Mouse (Mus musculus): Measurements from ENCODE around the gene Gm11487.
"Not testable (repeated sequence)": the region's sequence is repeated elsewhere in the genome, so short reads cannot be mapped to it uniquely, and the experiment has no call there.

The Gm11487 gene

DNA sequence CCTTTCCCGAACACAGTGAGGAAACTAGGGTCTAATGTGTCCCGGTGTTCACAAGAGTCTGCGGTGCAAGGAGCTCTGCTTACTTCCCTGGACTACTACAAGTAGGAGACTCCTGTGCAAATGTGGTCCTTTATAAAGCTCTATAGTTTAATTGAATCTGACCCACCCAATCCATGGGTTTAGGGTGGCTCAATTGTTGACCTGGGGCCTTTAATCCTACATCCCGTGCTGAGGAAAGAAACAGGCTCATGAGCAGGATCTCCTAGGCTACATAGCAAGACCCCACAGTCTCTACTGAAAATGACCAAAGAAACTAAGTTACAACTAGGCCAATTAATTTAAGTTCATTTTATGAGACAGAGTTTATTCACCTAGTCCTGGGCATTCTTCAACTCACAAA, at the start of gene Gm11487:
TSS of gene Gm11487 (minus strand) at position 101 of the 400 bp plus-strand sequence.
- not testable (repeated sequence) for DNase-seq

DNA sequence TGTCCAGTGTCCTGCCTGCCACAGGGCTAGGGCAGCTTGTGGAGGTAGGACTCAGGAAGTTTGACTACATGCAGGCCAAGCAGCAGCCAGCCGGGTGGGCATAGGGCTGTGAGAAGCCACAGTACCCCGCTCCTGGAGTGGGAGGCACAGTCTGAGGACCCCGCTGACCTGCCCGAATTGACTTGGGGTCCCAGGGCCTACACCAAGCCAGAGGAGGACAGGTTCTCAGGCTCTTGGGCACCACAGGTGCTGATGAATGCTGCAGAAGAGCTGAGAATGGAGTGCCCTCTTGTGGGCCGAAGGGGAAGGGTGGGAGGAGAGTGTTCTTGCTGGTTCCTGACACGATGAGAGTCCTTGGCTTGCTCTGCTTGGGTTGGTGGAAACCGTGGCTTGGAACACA, 39.8 kb upstream of the Gm11487 start:
- DNase-seq, result no peak

DNA sequence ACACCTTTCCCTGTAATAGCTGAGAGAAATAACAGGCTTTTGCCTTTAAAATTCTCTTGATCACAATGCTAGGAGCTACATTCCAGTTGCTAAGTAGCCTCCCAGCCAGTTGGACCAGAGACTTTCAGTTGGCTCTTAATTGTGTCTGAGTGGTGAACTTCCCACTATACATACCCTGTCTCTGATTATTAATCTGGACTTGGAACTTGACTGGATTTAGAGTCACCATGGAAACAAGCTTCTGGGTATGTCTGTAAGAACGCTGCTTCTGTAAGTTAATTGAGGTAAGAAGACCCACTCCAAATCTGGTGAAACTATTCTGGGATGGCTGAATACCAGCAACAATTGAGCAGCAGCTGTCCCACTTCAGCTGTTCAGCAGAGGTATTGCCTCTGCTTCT, 37.7 kb upstream of the Gm11487 start:
- no peak for DNase-seq

- DNase-seq, result no peak
These were observed 21.0 kb upstream of the Gm11487 start for GRCm38 (mm10) chr4:73425903-73426302.

DNA sequence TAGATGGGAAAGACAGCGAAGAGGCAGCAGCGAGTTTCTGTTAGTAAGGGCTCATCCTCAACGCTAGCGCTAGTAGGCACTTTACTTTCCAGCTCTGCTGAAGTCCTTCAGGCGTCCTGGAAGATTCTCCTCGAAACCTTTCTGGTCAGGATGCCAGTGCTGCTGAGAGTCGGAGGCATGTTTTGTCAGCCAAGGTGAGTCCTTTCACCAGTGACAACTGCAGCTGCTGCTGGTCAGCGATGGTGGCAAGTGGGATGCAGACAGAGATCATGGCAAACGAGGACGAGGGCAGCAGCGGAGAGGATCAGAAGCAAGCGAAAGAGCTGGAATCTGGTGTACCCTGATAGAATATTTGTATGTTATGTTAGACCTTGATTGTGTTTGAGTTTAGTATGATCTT, 18.2 kb upstream of the Gm11487 start:
- no peak for DNase-seq

GRCm38 (mm10) chr4:73366534-73366933, 38.3 kb downstream of the Gm11487 start:
- DNase-seq, result no peak

All from layer of hippocampus, adult 9-11 months (tissue).